Mouse (Mus musculus) left cerebral cortex, adult 2 months (tissue): ENCODE measurements around the gene Aldh18a1. TPM values are rescaled to one million over a fixed set of nuclear protein-coding genes. Genes with fewer than 3 reads are reported as not detected.
"Not testable (repeated sequence)": the region's sequence is repeated elsewhere in the genome, so short reads cannot be mapped to it uniquely, and the experiment has no call there.

Experiments
- DNase-seq, 2 experiments: peaks; one replicate each; pipeline ENCODE4 v3.0.0; 2021 to 2022; ENCODE audit warnings: low spot score in 2 of 2, mixed read lengths in 1 of 2; ENCODE audit errors: extremely low spot score in 1 of 2
- H3K27ac ChIP-seq: fragments of 200-600 bp; 2 replicates; pipeline ENCODE4 v1.8.1; 2022
- H3K4me3 ChIP-seq: fragments of 200-600 bp; 2 replicates; pipeline ENCODE4 v1.8.1; 2022
- CTCF ChIP-seq: fragments of 200-600 bp; IDR thresholded peaks from 2 replicates; pipeline ENCODE4 v1.8.1; 2022; ENCODE audit warnings: antibody characterized with exemption, mild to moderate bottlenecking, moderate library complexity
- intact Hi-C: fragments of 180-260 bp; cut with DNase I; formaldehyde crosslinking; loops from one replicate; pipeline ENCODE4 v1.15.1; 2025
- total RNA-seq, 2 experiments: library from RNA; stranded (reverse); gene quantifications; 2 replicates each; pipeline ENCODE4 v1.2.3; 2021

Aldh18a1 gene
- total RNA-seq, 2 experiments from 2014 or later, result 22.7 to 25.4 TPM

GRCm38 (mm10) chr19:40611830-40612506 lies 23.7 kb upstream of the Aldh18a1 start, which contains the start of the genes Tctn3 and Entpd1:
Tctn3 (minus strand) TSS chr19:40612233.
Entpd1 (plus strand) TSS chr19:40612366.
- DNase-seq, result peak; percentile 95 to 97
- peak; percentile 95 for TF ChIP-seq CTCF
- intact Hi-C loops, result loop anchor here (1.0 to 10.0 kb wide), 3 partner anchors 110 to 403 kb away; partner anchors contain the start of gene Ccnj
- peak within 1 kb of the TSS; percentile 82 for H3K4me3 ChIP-seq
- H3K27ac ChIP-seq, result peak within 1 kb of the TSS; percentile 80

GRCm38 (mm10) chr19:40607676-40608075 lies 19.4 kb upstream of the Aldh18a1 start:
- TF ChIP-seq CTCF, result no peak
- intact Hi-C loops, result no loop called here
- no peak overlapping the region for H3K27ac ChIP-seq
- no peak for DNase-seq
- H3K4me3 ChIP-seq, result no peak overlapping the region

- no peak overlapping the region for H3K4me3 ChIP-seq
- no peak for DNase-seq
- intact Hi-C loops, result no loop called here
- H3K27ac ChIP-seq, result no peak overlapping the region
- no peak for TF ChIP-seq CTCF
These were observed 16.9 kb upstream of the Aldh18a1 start for GRCm38 (mm10) chr19:40605189-40605588.

GRCm38 (mm10) chr19:40601870-40602269 lies 13.6 kb upstream of the Aldh18a1 start:
- no peak for TF ChIP-seq CTCF
- intact Hi-C loops, result no loop called here
- DNase-seq, result no peak
- Histone ChIP-seq H3K4me3 (no peak overlapping the region), H3K27ac (no peak overlapping the region)

- intact Hi-C loops, DNase-seq, H3K4me3 ChIP-seq, H3K27ac ChIP-seq: not testable (repeated sequence)
These were observed 12.6 kb upstream of the Aldh18a1 start for GRCm38 (mm10) chr19:40600846-40601245.

- no peak overlapping the region for H3K27ac ChIP-seq
- no peak overlapping the region for H3K4me3 ChIP-seq
- DNase-seq, result no peak
- intact Hi-C loops, result no loop called here
- no peak for TF ChIP-seq CTCF
These were observed 7.6 kb upstream of the Aldh18a1 start for GRCm38 (mm10) chr19:40595831-40596230.

- DNase-seq, result no peak
- intact Hi-C loops, result no loop called here
- TF ChIP-seq CTCF, result no peak
- H3K4me3 ChIP-seq, result no peak overlapping the region
- H3K27ac ChIP-seq, result no peak overlapping the region
These were observed 7.0 kb upstream of the Aldh18a1 start for GRCm38 (mm10) chr19:40595231-40595630.

- intact Hi-C loops, result loop anchor here (10.0 kb wide), 1 partner anchor 245 kb away; the partner anchor contains the start of gene Ccnj
- DNase-seq, result no peak
- H3K27ac ChIP-seq, result no peak overlapping the region
- peak overlapping the region; percentile 28; the same call in 1 of the 2 replicates for H3K4me3 ChIP-seq
- no peak for TF ChIP-seq CTCF
These were observed 1.2 kb upstream of the Aldh18a1 start for GRCm38 (mm10) chr19:40589530-40589880.

GRCm38 (mm10) chr19:40588847-40589529 lies 725 bp upstream of the Aldh18a1 start:
- TF ChIP-seq CTCF, result peak; percentile 73
- no peak overlapping the region for H3K27ac ChIP-seq
- intact Hi-C loops, result loop anchor here (1.0 to 10.0 kb wide), 2 partner anchors 133 to 246 kb away; partner anchors contain the start of gene Ccnj
- DNase-seq, result peak; percentile 86 to 88
- peak overlapping the region; percentile 67 for H3K4me3 ChIP-seq

- peak overlapping the region; percentile 67 for H3K4me3 ChIP-seq
- no peak for DNase-seq
- peak overlapping the region; percentile 56; the same call in 1 of the 2 replicates for H3K27ac ChIP-seq
- intact Hi-C loops, result loop anchor here (1.0 to 10.0 kb wide), 2 partner anchors 135 to 247 kb away; partner anchors contain the start of gene Ccnj
- no peak for TF ChIP-seq CTCF
These were observed 571 bp downstream of the Aldh18a1 start for GRCm38 (mm10) chr19:40587491-40588292.

GRCm38 (mm10) chr19:40586908-40587307 lies 1.4 kb downstream of the Aldh18a1 start:
- TF ChIP-seq CTCF, result no peak
- Histone ChIP-seq H3K27ac (no peak overlapping the region), H3K4me3 (no peak overlapping the region)
- no peak for DNase-seq
- intact Hi-C loops, result loop anchor here (10.0 kb wide), 1 partner anchor 248 kb away; the partner anchor contains the start of gene Ccnj
